Mouse (Mus musculus): Measurements from ENCODE around the gene Map3k10. TPM values are rescaled to one million over a fixed set of nuclear protein-coding genes. Genes with fewer than 3 reads are reported as not detected.

Map3k10 gene
- polyA plus RNA-seq (2012; fragmentation: generic; extraction: Trizol) = 10 to 100 TPM; 33.6 to 34.0 TPM

GRCm38 (mm10) chr7:27674522-27675221 lies at the start of gene Map3k10:
Gene Map3k10 (minus strand): TSS chr7:27674598.

GRCm38 (mm10) chr7:27688815-27689612 lies 14.6 kb upstream of the Map3k10 start, which contains the start of gene Zfp607b:
Gene Zfp607b (plus strand): TSS chr7:27689340.

GRCm38 (mm10) chr7:27653681-27654437 lies 20.5 kb downstream of the Map3k10 start, which contains the start of gene Ttc9b:
Gene Ttc9b (plus strand): TSS chr7:27653915.

Other genes with a start within 250 kb of the Map3k10 start
- under 1 TPM; 0.14 to 0.55 TPM for gene Sptbn4, start 226.9 kb downstream of the Map3k10 start, polyA plus RNA-seq (2012; fragmentation: generic; extraction: Trizol)
- gene Blvrb, start 226.6 kb downstream of the Map3k10 start, polyA plus RNA-seq (2012; fragmentation: generic; extraction: Trizol) = 100 to 1,000 TPM in 1 of 2 experiments, 10 to 100 TPM in 1; 86.0 to 169 TPM
- gene Sertad3, start 200.8 kb downstream of the Map3k10 start, polyA plus RNA-seq (2012; fragmentation: generic; extraction: Trizol) = 10 to 100 TPM; 10.3 to 28.6 TPM
- gene Sertad1, start 187.7 kb downstream of the Map3k10 start, polyA plus RNA-seq (2012; fragmentation: generic; extraction: Trizol) = 10 to 100 TPM; 78.0 to 83.1 TPM
- 1 to 10 TPM; 1.3 to 6.9 TPM for gene Prx, start 175.3 kb downstream of the Map3k10 start, polyA plus RNA-seq (2012; fragmentation: generic; extraction: Trizol)
- gene Hipk4, start 151.3 kb downstream of the Map3k10 start, polyA plus RNA-seq (2012; fragmentation: generic; extraction: Trizol) = 1 to 10 TPM in 1 of 2 experiments, under 1 TPM in 1; 0.06 to 2.7 TPM
- gene Pld3, start 121.4 kb downstream of the Map3k10 start, polyA plus RNA-seq (2012; fragmentation: generic; extraction: Trizol) = 100 to 1,000 TPM in 1 of 2 experiments, 10 to 100 TPM in 1; 25.5 to 115 TPM
- 10 to 100 TPM; 11.0 to 14.0 TPM for gene 2310022A10Rik, start 121.4 kb downstream of the Map3k10 start, polyA plus RNA-seq (2012; fragmentation: generic; extraction: Trizol)
- 100 to 1,000 TPM in 1 of 2 experiments, 10 to 100 TPM in 1; 65.5 to 179 TPM for gene Akt2, start 83.0 kb downstream of the Map3k10 start, polyA plus RNA-seq (2012; fragmentation: generic; extraction: Trizol)
- under 1 TPM; 0.05 to 0.26 TPM for gene Ttc9b, start 20.7 kb downstream of the Map3k10 start, polyA plus RNA-seq (2012; fragmentation: generic; extraction: Trizol)
- gene Zfp607b, start 14.7 kb upstream of the Map3k10 start, polyA plus RNA-seq (2012; fragmentation: generic; extraction: Trizol) = 1 to 10 TPM in 1 of 2 experiments, under 1 TPM in 1; 0.02 to 1.1 TPM
- 1 to 10 TPM in 1 of 2 experiments, under 1 TPM in 1; 0.19 to 2.0 TPM for gene Zfp60, start 56.8 kb upstream of the Map3k10 start, polyA plus RNA-seq (2012; fragmentation: generic; extraction: Trizol)
- gene Zfp626, start 132.6 kb upstream of the Map3k10 start, polyA plus RNA-seq (2012; fragmentation: generic; extraction: Trizol) = under 1 TPM; 0.07 to 0.97 TPM
- 1 to 10 TPM in 1 of 2 experiments, under 1 TPM in 1; 0.07 to 1.4 TPM for gene Zfp59, start 164.0 kb upstream of the Map3k10 start, polyA plus RNA-seq (2012; fragmentation: generic; extraction: Trizol)
- gene Zfp607a, start 182.9 kb upstream of the Map3k10 start, polyA plus RNA-seq (2012; fragmentation: generic; extraction: Trizol) = under 1 TPM; 0.04 to 0.78 TPM

Measured in C3H10T1/2 (cell line).